Comparison of ENCODE assay signal across 8 mouse cellular contexts in the genomic region with DNA sequence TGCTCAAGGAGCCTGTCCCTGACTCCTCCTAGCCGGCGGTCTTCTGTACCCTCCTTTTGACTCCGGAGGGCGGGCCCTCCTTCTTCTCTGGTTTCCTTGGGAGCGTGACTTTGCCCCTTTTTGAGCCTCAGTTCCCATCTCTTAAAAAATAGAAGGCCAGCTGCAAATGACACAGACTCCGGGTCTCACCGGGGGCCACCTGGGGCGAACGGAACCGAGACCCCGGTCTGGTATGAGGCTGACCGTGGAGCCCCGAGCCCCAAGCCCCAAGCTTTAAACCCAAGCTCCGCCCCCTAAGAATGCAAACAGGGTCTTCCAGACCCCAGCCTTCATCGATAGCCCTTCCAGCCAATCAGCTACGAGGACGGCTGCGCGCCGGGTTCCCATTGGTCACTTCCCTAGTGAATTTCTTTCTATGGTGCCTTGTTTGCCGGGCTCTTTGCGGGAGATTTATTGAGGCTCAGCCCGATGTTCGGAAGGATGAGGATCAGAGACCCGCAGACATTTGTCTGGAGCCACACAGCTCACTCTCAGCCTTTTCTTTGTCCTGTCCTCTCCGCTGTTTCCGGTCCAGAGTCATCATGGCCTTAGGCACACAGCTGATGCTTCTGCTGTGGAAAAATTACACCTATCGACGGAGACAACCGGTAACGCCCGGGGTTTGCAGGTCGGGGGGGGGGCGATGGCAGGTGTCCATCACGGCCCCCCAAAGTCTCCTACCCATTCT. TPM values are rescaled to one million over a fixed set of nuclear protein-coding genes. Genes with fewer than 3 reads are reported as not detected.
DNase-seq lines count a peak whose midpoint lies in the region; ATAC-seq lines count a peak whose summit lies in the region.

No protein-coding gene starts in this region.

- H3K9ac ChIP-seq in forebrain, embryonic 14.5 days (ENCODE audit: low read length): peak overlapping the region; percentile 38

- peak overlapping the region; percentile 38 for H3K4me3 ChIP-seq in forebrain, embryonic 14.5 days (ENCODE audit: low read depth, low read length)
- peak overlapping the region; percentile 98 for H3K4me3 ChIP-seq in megakaryocyte, embryonic 14.5 days (replicated peaks)

- H3K36me3 ChIP-seq in forebrain, embryonic 14.5 days (ENCODE audit: control insufficient read depth, insufficient read depth, low read length): no peaks in the 10 kb centered on the region
- peaks cover 88% of the 10 kb centered on the region for H3K36me3 ChIP-seq in megakaryocyte, embryonic 14.5 days (replicated peaks; ENCODE audit: low read length)

- peaks cover 15% of the 10 kb centered on the region; the same call in 1 of the 2 replicates for H3K27me3 ChIP-seq in forebrain, embryonic 14.5 days (replicated peaks; ENCODE audit: control insufficient read depth, insufficient read depth, low read length)
- no peaks in the 10 kb centered on the region for H3K27me3 ChIP-seq in megakaryocyte, embryonic 14.5 days (replicated peaks)

- peak overlapping the region; percentile 39; the same call in 1 of the 2 replicates for H3K27ac ChIP-seq in forebrain, embryonic 14.5 days (ENCODE audit: low read depth, low read length)

- WGBS in forebrain, embryonic 14.5 days: under 1% methylated on average over 35 of the region's 35 CpGs

- intact Hi-C loops in left cerebral cortex, postnatal 25 days (cut with DNase I): no loop called here

- peaks cover 4% of the 10 kb centered on the region; the same call in 1 of the 2 replicates for H3K4me1 ChIP-seq in forebrain, embryonic 14.5 days (ENCODE audit: control insufficient read depth, insufficient read depth, low read length)
- H3K4me1 ChIP-seq in megakaryocyte, embryonic 14.5 days: peaks cover 87% of the 10 kb centered on the region

- ATAC-seq in forebrain, embryonic 14.5 days: peak; percentile 83
- peak; percentile 57 to 60 for ATAC-seq in hematopoietic stem cell, adult 5-6 weeks (replicated peaks in 1 of 2; ENCODE audit: insufficient read depth in 1 of 2, low FRiP score in 2 of 2, low TSS enrichment in 1 of 2, low read depth in 1 of 2, poor library complexity in 2 of 2, severe bottlenecking in 2 of 2)

- peak; percentile 71 to 89 for DNase-seq in adrenal gland, adult (ENCODE audit: inconsistent age in 2 of 2, low spot score in 1 of 2)
- no peak for DNase-seq in adrenal gland, adult 8-10 months
- peak; percentile 82 for DNase-seq in cerebellum, adult 11-12 months
- peak; percentile 96 for DNase-seq in forebrain, embryonic 14.5 days (ENCODE audit: low spot score)
- DNase-seq in left cerebral cortex, postnatal 25 days (ENCODE audit: low spot score in 2 of 2): peak; percentile 72 to 85
- peak; percentile 80 for DNase-seq in right cerebral cortex, postnatal 4 days

- H3K4me2 ChIP-seq in forebrain, embryonic 14.5 days (ENCODE audit: low read length): peak overlapping the region; percentile 63

- no peaks in the 10 kb centered on the region for H3K9me3 ChIP-seq in forebrain, embryonic 14.5 days (replicated peaks; ENCODE audit: control insufficient read depth, low read length)
- peaks cover 5% of the 10 kb centered on the region for H3K9me3 ChIP-seq in megakaryocyte, embryonic 14.5 days

RNA-seq across cellular contexts. Expression of a gene that starts 0.9 kb away (rescaled TPM):
- 10 to 100 TPM; 21.6 to 35.5 (median 27.8) TPM for total RNA-seq in adrenal gland, adult 8-10 months (2022)
- 2.1 and 3.1 TPM in 2 replicates for polyA plus RNA-seq in forebrain, embryonic 14.5 days (2014; fragmentation: Nextera tagmentation; extraction: Ambion mirVana)
- 11.5 and 15.9 TPM in 2 replicates for total RNA-seq in hematopoietic stem cell, adult 5-6 weeks (2017)
- 10 to 100 TPM; 10.9 to 12.3 TPM for total RNA-seq in left cerebral cortex, postnatal 25 days (2021)
- polyA plus RNA-seq in megakaryocyte, embryonic 14.5 days (2012; ENCODE audit: insufficient read depth, low replicate concordance): 47.4 and 62.2 TPM in 2 replicates

RNA-seq across cellular contexts. Expression of a gene that starts 8.8 kb away (rescaled TPM):
- 10 to 100 TPM; 23.9 to 36.3 (median 30.0) TPM for total RNA-seq in adrenal gland, adult 8-10 months (2022)
- polyA plus RNA-seq in forebrain, embryonic 14.5 days (2014; fragmentation: Nextera tagmentation; extraction: Ambion mirVana): 33.2 and 40.0 TPM in 2 replicates
- total RNA-seq in hematopoietic stem cell, adult 5-6 weeks (2017): 62.2 and 103 TPM in 2 replicates
- total RNA-seq in left cerebral cortex, postnatal 25 days (2021): 1 to 10 TPM; 6.0 to 8.2 TPM
- 1,011 and 1,303 TPM in 2 replicates for polyA plus RNA-seq in megakaryocyte, embryonic 14.5 days (2012; ENCODE audit: insufficient read depth, low replicate concordance)

RNA-seq across cellular contexts. Expression of a gene that starts 13.1 kb away (rescaled TPM):
- 100 to 1,000 TPM; 132 to 155 (median 141) TPM for total RNA-seq in adrenal gland, adult 8-10 months (2022)
- 10.5 and 13.4 TPM in 2 replicates for polyA plus RNA-seq in forebrain, embryonic 14.5 days (2014; fragmentation: Nextera tagmentation; extraction: Ambion mirVana)
- 47.4 and 59.9 TPM in 2 replicates for total RNA-seq in hematopoietic stem cell, adult 5-6 weeks (2017)
- 100 to 1,000 TPM; 123 to 124 TPM for total RNA-seq in left cerebral cortex, postnatal 25 days (2021)
- 293 and 686 TPM in 2 replicates for polyA plus RNA-seq in megakaryocyte, embryonic 14.5 days (2012; ENCODE audit: insufficient read depth, low replicate concordance)

RNA-seq across cellular contexts. Expression of a gene that starts 19.3 kb away (rescaled TPM):
- 10 to 100 TPM in 2 of 4 experiments, 1 to 10 TPM in 2; 6.4 to 10.6 (median 8.5) TPM for total RNA-seq in adrenal gland, adult 8-10 months (2022)
- 1.1 and 1.5 TPM in 2 replicates for polyA plus RNA-seq in forebrain, embryonic 14.5 days (2014; fragmentation: Nextera tagmentation; extraction: Ambion mirVana)
- 80.9 and 114 TPM in 2 replicates for total RNA-seq in hematopoietic stem cell, adult 5-6 weeks (2017)
- 1 to 10 TPM; 3.6 to 4.0 TPM for total RNA-seq in left cerebral cortex, postnatal 25 days (2021)
- 375 and 477 TPM in 2 replicates for polyA plus RNA-seq in megakaryocyte, embryonic 14.5 days (2012; ENCODE audit: insufficient read depth, low replicate concordance)

RNA-seq across cellular contexts. Expression of a gene that starts 26.7 kb away (rescaled TPM):
- 1 to 10 TPM in 1 of 4 experiments, under 1 TPM in 1, not detected in 2; 0.83 to 1.4 TPM for total RNA-seq in adrenal gland, adult 8-10 months (2022)
- 0.23 and 0.40 TPM in 2 replicates for polyA plus RNA-seq in forebrain, embryonic 14.5 days (2014; fragmentation: Nextera tagmentation; extraction: Ambion mirVana)
- not detected in 2 replicates for total RNA-seq in hematopoietic stem cell, adult 5-6 weeks (2017)
- total RNA-seq in left cerebral cortex, postnatal 25 days (2021): under 1 TPM; 0.14 to 0.23 TPM
- not detected in 2 replicates for polyA plus RNA-seq in megakaryocyte, embryonic 14.5 days (2012; ENCODE audit: insufficient read depth, low replicate concordance)
